Mouse (Mus musculus) bone marrow, adult 2 months (tissue): Measurements from ENCODE around the gene Epb41l5.

Source experiments
- CTCF ChIP-seq: fragments of 200-500 bp; IDR thresholded peaks from 2 replicates; pipeline ENCODE4 v1.5.1; 2011; ENCODE audit warnings: low read length, control low read depth; ENCODE audit not compliant: control insufficient read depth, insufficient read depth
- POLR2A ChIP-seq: fragments of 200-500 bp; IDR thresholded peaks from 2 replicates; pipeline ENCODE4 v1.6.1; 2011; ENCODE audit warnings: low read depth, mild to moderate bottlenecking, control low read depth, low read length, borderline replicate concordance; ENCODE audit not compliant: control insufficient read depth

GRCm38 (mm10) chr1:119523826-119524225 lies 125.0 kb downstream of the Epb41l5 start:
- TF ChIP-seq POLR2A (no peak), CTCF (no peak)
